Mouse (Mus musculus): Measurements from ENCODE around the gene Grk6.

GRCm38 (mm10) chr13:55471156-55471818 is 26.4 kb downstream of the Grk6 start:
- peak; percentile 73 for TF ChIP-seq CTCF (IDR thresholded peaks at IDR 0.05; ENCODE audit: control insufficient read depth, insufficient read depth, low read length)
- TF ChIP-seq POLR2A (IDR thresholded peaks at IDR 0.05; ENCODE audit: borderline replicate concordance, control insufficient read depth, low read depth, low read length): peak; percentile 34; the same call in 1 of the 2 replicates

Measured in bone marrow, adult 2 months (tissue).